Mouse (Mus musculus) kidney, adult 2 months (tissue): ENCODE data around the gene Il27ra.
"Not testable (repeated sequence)": the region's sequence is repeated elsewhere in the genome, so short reads cannot be mapped to it uniquely, and the experiment has no call there.

ENCODE experiments used
- CTCF ChIP-seq: fragments of 200-500 bp; conservative IDR thresholded peaks from 2 replicates; pipeline ENCODE4 v1.5.1; 2011; ENCODE audit warnings: low read depth, mild to moderate bottlenecking, control low read depth, low read length, moderate library complexity, mixed read lengths; ENCODE audit not compliant: insufficient read depth, insufficient read length
- POLR2A ChIP-seq: fragments of 200-500 bp; IDR thresholded peaks from one replicate; pipeline ENCODE4 v1.6.1; 2011; ENCODE audit warnings: low read depth, low read length, control low read depth

GRCm38 (mm10) chr8:84005502-84005901 lies 36.9 kb downstream of the Il27ra start:
- TF ChIP-seq POLR2A, CTCF: not testable (repeated sequence)
